Mouse (Mus musculus): ENCODE results near the gene Egf. TPM values are rescaled to one million over a fixed set of nuclear protein-coding genes. Genes with fewer than 3 reads are reported as not detected.
A peak's percentile ranks its signal among the peaks of the same experiment; 100 is the strongest.

Egf gene
- total and polyA plus RNA-seq, 3 experiments: 1.3 to 5.4 (median 3.1) TPM

GRCm38 (mm10) chr3:129744803-129745202, 10.3 kb downstream of the Egf start:
- Histone ChIP-seq H3K27ac (no peak overlapping the region), H3K9ac (ENCODE audit: low read depth, low read length) (no peak overlapping the region), H3K4me1 (ENCODE audit: control insufficient read depth, insufficient read depth, low read length) (no peaks in the 10 kb centered on the region), H3K4me3 (no peak overlapping the region), H3K36me3 (ENCODE audit: control insufficient read depth, insufficient read depth, low read length) (no peaks in the 10 kb centered on the region), H3K27me3 (ENCODE audit: control insufficient read depth, insufficient read depth, low read length) (no peaks in the 10 kb centered on the region), H3K79me2 (replicated peaks; ENCODE audit: control insufficient read depth, insufficient read depth, low read length) (no peaks in the 10 kb centered on the region)
- TF ChIP-seq CTCF (IDR thresholded peaks at IDR 0.05): peak; percentile 82
- no peak for TF ChIP-seq POLR2A (IDR thresholded peaks at IDR 0.05; ENCODE audit: insufficient read depth, low read depth, low read length)
- TF ChIP-seq EP300 (IDR thresholded peaks at IDR 0.05; ENCODE audit: insufficient read depth, low read depth, low read length): no peak
- WGBS: 52% methylated on average over 8 of the region's 8 CpGs
- intact Hi-C loops (cut with DNase I): no loop called here
- DNase-seq: peak; percentile 24 to 42

GRCm38 (mm10) chr3:129742781-129743180, 12.3 kb downstream of the Egf start:
- TF ChIP-seq POLR2A (IDR thresholded peaks at IDR 0.05; ENCODE audit: insufficient read depth, low read depth, low read length): no peak
- no peak for TF ChIP-seq EP300 (IDR thresholded peaks at IDR 0.05; ENCODE audit: insufficient read depth, low read depth, low read length)
- TF ChIP-seq CTCF (IDR thresholded peaks at IDR 0.05): no peak
- H3K27ac ChIP-seq: no peak overlapping the region
- no peaks in the 10 kb centered on the region for H3K79me2 ChIP-seq (replicated peaks; ENCODE audit: control insufficient read depth, insufficient read depth, low read length)
- DNase-seq: no peak
- no peaks in the 10 kb centered on the region for H3K36me3 ChIP-seq (ENCODE audit: control insufficient read depth, insufficient read depth, low read length)
- no peak overlapping the region for H3K4me3 ChIP-seq
- H3K9ac ChIP-seq (ENCODE audit: low read depth, low read length): no peak overlapping the region
- H3K4me1 ChIP-seq (ENCODE audit: control insufficient read depth, insufficient read depth, low read length): no peaks in the 10 kb centered on the region
- 76% methylated on average over 6 of the region's 6 CpGs for WGBS
- intact Hi-C loops (cut with DNase I): no loop called here
- H3K27me3 ChIP-seq (ENCODE audit: control insufficient read depth, insufficient read depth, low read length): no peaks in the 10 kb centered on the region

- Histone ChIP-seq H3K27ac (no peak overlapping the region), H3K9ac (ENCODE audit: low read depth, low read length) (no peak overlapping the region), H3K4me3 (no peak overlapping the region), H3K79me2 (replicated peaks; ENCODE audit: control insufficient read depth, insufficient read depth, low read length) (no peaks in the 10 kb centered on the region), H3K27me3 (ENCODE audit: control insufficient read depth, insufficient read depth, low read length) (no peaks in the 10 kb centered on the region), H3K36me3 (ENCODE audit: control insufficient read depth, insufficient read depth, low read length) (no peaks in the 10 kb centered on the region), H3K4me1 (ENCODE audit: control insufficient read depth, insufficient read depth, low read length) (no peaks in the 10 kb centered on the region)
- DNase-seq: no peak
- TF ChIP-seq CTCF (IDR thresholded peaks at IDR 0.05): no peak
- no peak for TF ChIP-seq POLR2A (IDR thresholded peaks at IDR 0.05; ENCODE audit: insufficient read depth, low read depth, low read length)
- TF ChIP-seq EP300 (IDR thresholded peaks at IDR 0.05; ENCODE audit: insufficient read depth, low read depth, low read length): no peak
- WGBS: 77% methylated on average over 16 of the region's 16 CpGs
- intact Hi-C loops (cut with DNase I): no loop called here
Measured at GRCm38 (mm10) chr3:129738291-129739183, 16.6 kb downstream of the Egf start.

GRCm38 (mm10) chr3:129731636-129732035, 23.5 kb downstream of the Egf start:
- DNase-seq: no peak
- H3K79me2 ChIP-seq (replicated peaks; ENCODE audit: control insufficient read depth, insufficient read depth, low read length): no peaks in the 10 kb centered on the region
- H3K27me3 ChIP-seq (ENCODE audit: control insufficient read depth, insufficient read depth, low read length): no peaks in the 10 kb centered on the region
- no peaks in the 10 kb centered on the region for H3K4me1 ChIP-seq (ENCODE audit: control insufficient read depth, insufficient read depth, low read length)
- no peak overlapping the region for H3K4me3 ChIP-seq
- H3K27ac ChIP-seq: no peak overlapping the region
- TF ChIP-seq CTCF (IDR thresholded peaks at IDR 0.05): no peak
- TF ChIP-seq POLR2A (IDR thresholded peaks at IDR 0.05; ENCODE audit: insufficient read depth, low read depth, low read length): no peak
- no peak for TF ChIP-seq EP300 (IDR thresholded peaks at IDR 0.05; ENCODE audit: insufficient read depth, low read depth, low read length)
- no peaks in the 10 kb centered on the region for H3K36me3 ChIP-seq (ENCODE audit: control insufficient read depth, insufficient read depth, low read length)
- intact Hi-C loops (cut with DNase I): no loop called here
- H3K9ac ChIP-seq (ENCODE audit: low read depth, low read length): no peak overlapping the region
- 78% methylated on average over 6 of the region's 6 CpGs for WGBS

- intact Hi-C loops (cut with DNase I): no loop called here
- WGBS: 32% methylated on average over 8 of the region's 8 CpGs
- H3K4me1 ChIP-seq (ENCODE audit: control insufficient read depth, insufficient read depth, low read length): peaks cover 1% of the 10 kb centered on the region; the same call in 1 of the 2 replicates
- H3K36me3 ChIP-seq (ENCODE audit: control insufficient read depth, insufficient read depth, low read length): no peaks in the 10 kb centered on the region
- TF ChIP-seq EP300 (IDR thresholded peaks at IDR 0.05; ENCODE audit: insufficient read depth, low read depth, low read length): no peak
- no peak for TF ChIP-seq POLR2A (IDR thresholded peaks at IDR 0.05; ENCODE audit: insufficient read depth, low read depth, low read length)
- peak; percentile 57 for TF ChIP-seq CTCF (IDR thresholded peaks at IDR 0.05)
- no peak overlapping the region for H3K27ac ChIP-seq
- no peaks in the 10 kb centered on the region for H3K27me3 ChIP-seq (ENCODE audit: control insufficient read depth, insufficient read depth, low read length)
- no peak overlapping the region for H3K9ac ChIP-seq (ENCODE audit: low read depth, low read length)
- no peak for DNase-seq
- no peak overlapping the region for H3K4me3 ChIP-seq
- no peaks in the 10 kb centered on the region for H3K79me2 ChIP-seq (replicated peaks; ENCODE audit: control insufficient read depth, insufficient read depth, low read length)
Measured at GRCm38 (mm10) chr3:129730426-129730825, 24.7 kb downstream of the Egf start.

- intact Hi-C loops (cut with DNase I): loop anchor here (10.0 kb wide), 3 partner anchors 325 to 1545 kb away; partner anchors contain the start of gene Hadh
Measured at GRCm38 (mm10) chr3:129729916-129730315, 25.2 kb downstream of the Egf start.

More at GRCm38 (mm10) chr3:129729916-129730315, 25.2 kb downstream of the Egf start:
- Histone ChIP-seq H3K79me2 (replicated peaks; ENCODE audit: control insufficient read depth, insufficient read depth, low read length) (no peaks in the 10 kb centered on the region), H3K27ac (no peak overlapping the region), H3K27me3 (ENCODE audit: control insufficient read depth, insufficient read depth, low read length) (no peaks in the 10 kb centered on the region), H3K4me1 (ENCODE audit: control insufficient read depth, insufficient read depth, low read length) (peaks cover 1% of the 10 kb centered on the region; the same call in 1 of the 2 replicates), H3K4me3 (no peak overlapping the region), H3K36me3 (ENCODE audit: control insufficient read depth, insufficient read depth, low read length) (no peaks in the 10 kb centered on the region), H3K9ac (ENCODE audit: low read depth, low read length) (no peak overlapping the region)
- TF ChIP-seq CTCF (IDR thresholded peaks at IDR 0.05) (no peak), EP300 (IDR thresholded peaks at IDR 0.05; ENCODE audit: insufficient read depth, low read depth, low read length) (no peak), POLR2A (IDR thresholded peaks at IDR 0.05; ENCODE audit: insufficient read depth, low read depth, low read length) (no peak)
- no peak for DNase-seq
- 76% methylated on average over 5 of the region's 5 CpGs for WGBS

All from heart, adult 2 months (tissue).